Mouse (Mus musculus): ENCODE data around the gene Qsox2. TPM values are rescaled to one million over a fixed set of nuclear protein-coding genes. Genes with fewer than 3 reads are reported as not detected.

Gene Qsox2
- total RNA-seq, 4 experiments from 2014 or later, result 22.9 to 26.5 (median 24.9) TPM

DNA sequence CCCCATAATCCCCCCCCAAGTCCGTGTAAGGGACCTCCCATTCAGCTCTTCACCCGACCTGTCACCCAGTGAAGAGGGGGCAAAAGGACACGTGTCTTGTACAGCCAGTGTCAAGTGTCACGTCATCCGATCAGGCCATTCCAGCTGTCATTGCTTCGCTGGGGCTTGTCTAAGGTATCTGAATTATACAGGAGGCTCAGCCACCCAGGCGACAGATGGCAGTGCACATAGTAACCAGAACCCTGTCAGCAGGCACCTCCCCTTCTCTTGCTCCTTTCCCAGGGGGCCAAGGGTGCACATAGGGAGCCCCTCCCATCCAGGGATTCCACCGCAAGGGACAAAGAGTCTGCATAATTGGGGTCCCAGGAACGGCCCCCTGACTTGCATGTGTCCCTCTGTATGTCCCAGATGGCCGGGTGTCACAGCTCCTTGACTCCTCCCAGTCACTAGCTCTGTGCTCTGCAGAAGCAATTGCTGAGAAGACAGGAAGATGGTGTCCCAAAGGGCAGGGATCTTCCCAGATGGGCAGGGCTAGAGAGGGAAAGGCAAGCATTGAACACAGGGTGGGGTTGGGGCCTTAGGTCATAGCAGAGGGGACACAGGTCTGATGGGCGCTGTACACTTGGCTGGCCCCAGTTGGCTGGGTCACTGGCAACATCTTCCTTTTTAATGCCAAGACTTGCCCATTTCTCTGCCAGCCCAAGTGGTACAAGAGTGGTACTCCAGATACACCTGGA lies 68.3 kb downstream of the Qsox2 start:
- no peak for DNase-seq (ENCODE audit: low spot score in 2 of 2)

DNA sequence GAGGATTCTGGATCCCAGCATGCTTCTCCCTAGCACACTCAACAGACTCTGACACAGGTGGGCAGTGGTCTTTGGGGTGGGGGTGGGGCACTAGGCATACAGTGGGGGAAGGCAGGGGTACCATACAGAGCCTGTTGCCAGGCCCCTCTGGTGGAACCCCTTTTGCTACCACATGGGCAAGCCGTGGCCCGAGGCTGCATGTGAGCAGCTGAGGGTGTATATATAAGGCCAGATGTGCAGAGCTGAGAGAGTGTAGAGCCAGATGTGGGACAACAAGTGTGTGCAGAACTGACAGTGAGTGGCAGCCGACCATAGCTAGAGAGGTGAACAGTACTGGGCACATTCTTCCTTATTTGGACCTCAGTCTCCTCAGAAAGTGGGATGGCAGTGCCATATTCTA lies 70.4 kb downstream of the Qsox2 start:
- DNase-seq (ENCODE audit: low spot score in 2 of 2), result no peak

Other genes starting within 250 kb of the Qsox2 start
- 10 to 100 TPM; 46.4 to 57.2 (median 52.6) TPM for gene Ubac1, start 215.8 kb downstream of the Qsox2 start, total RNA-seq (2022)
- 10 to 100 TPM; 64.1 to 75.4 (median 65.3) TPM for gene Nacc2, start 114.3 kb downstream of the Qsox2 start, total RNA-seq (2022)
- under 1 TPM in 3 of 4 experiments, not detected in 1; 0.27 to 0.53 (median 0.31) TPM for gene Lhx3, start 29.2 kb downstream of the Qsox2 start, total RNA-seq (2022)
- 1 to 10 TPM in 3 of 4 experiments, under 1 TPM in 1; 0.47 to 1.9 (median 1.5) TPM for gene Ccdc187, start 57.0 kb upstream of the Qsox2 start, total RNA-seq (2022)
- gene Gpsm1, start 78.0 kb upstream of the Qsox2 start, total RNA-seq (2022), result 10 to 100 TPM; 44.1 to 48.7 (median 45.6) TPM
- 10 to 100 TPM; 22.4 to 27.7 (median 24.8) TPM for gene Dnlz, start 114.6 kb upstream of the Qsox2 start, total RNA-seq (2022)
- 1 to 10 TPM; 1.6 to 6.1 (median 4.1) TPM for gene Card9, start 123.4 kb upstream of the Qsox2 start, total RNA-seq (2022)
- 10 to 100 TPM; 72.9 to 86.2 (median 82.1) TPM for gene Snapc4, start 143.1 kb upstream of the Qsox2 start, total RNA-seq (2022)
- 100 to 1,000 TPM; 125 to 165 (median 148) TPM for gene Entr1, start 151.8 kb upstream of the Qsox2 start, total RNA-seq (2022)
- 10 to 100 TPM; 87.2 to 97.4 (median 91.3) TPM for gene Pmpca, start 151.8 kb upstream of the Qsox2 start, total RNA-seq (2022)
- gene Inpp5e, start 171.7 kb upstream of the Qsox2 start, total RNA-seq (2022), result 10 to 100 TPM; 23.9 to 27.9 (median 25.8) TPM
- gene Sec16a, start 207.7 kb upstream of the Qsox2 start, total RNA-seq (2022), result 10 to 100 TPM; 48.2 to 56.5 (median 54.5) TPM